Mouse (Mus musculus) G1E (cell line): ENCODE measurements at regions not wholly inside any gene's neighbourhood (a gene's known extent, or its start where the extent isn't known, plus 50 kb on each side); places are given as distances from the start of the nearest gene placed in this dataset.

Experiments used
- CTCF ChIP-seq: IDR thresholded peaks from 2 replicates; pipeline ENCODE4 v1.5.1; 2012; ENCODE audit warnings: low read depth, low read length, inconsistent platforms, mixed read lengths
- POLR2AphosphoS5 ChIP-seq: IDR thresholded peaks from 2 replicates; pipeline ENCODE4 v1.6.1; 2012; ENCODE audit warnings: low read depth, low read length, inconsistent platforms; ENCODE audit not compliant: insufficient replicate concordance

GRCm38 (mm10) chr7:68914344-68914743 lies 165.3 kb upstream of the Arrdc4 start:
- TF ChIP-seq CTCF: no peak
- no peak for TF ChIP-seq POLR2AphosphoS5
